Mouse (Mus musculus) cortical plate, adult 2 months (tissue): Measurements from ENCODE around the gene Hhat.

Experiments used
- CTCF ChIP-seq: fragments of 200-500 bp; IDR thresholded peaks from 2 replicates; pipeline ENCODE4 v1.5.1; 2011; ENCODE audit warnings: mild to moderate bottlenecking, control low read depth, low read length; ENCODE audit not compliant: insufficient read depth; ENCODE audit errors: extremely low read depth
- POLR2A ChIP-seq: fragments of 200-500 bp; IDR thresholded peaks from 2 replicates; pipeline ENCODE4 v1.6.1; 2011; ENCODE audit warnings: mild to moderate bottlenecking, low read length, control low read depth; ENCODE audit not compliant: insufficient read depth; ENCODE audit errors: extremely low read depth

GRCm38 (mm10) chr1:192599746-192600145 is 171.3 kb downstream of the Hhat start:
- TF ChIP-seq POLR2A (no peak), CTCF (no peak)
